Mouse (Mus musculus) brain, adult 2 months (tissue): ENCODE data around the gene Gm15140.
"Not testable (repeated sequence)": the region's sequence is repeated elsewhere in the genome, so short reads cannot be mapped to it uniquely, and the experiment has no call there.

Experiments
- DNase-seq: peaks from one replicate; pipeline ENCODE4 v3.0.0; 2011; ENCODE audit warnings: low read depth, low spot score

The Gm15140 gene

GRCm38 (mm10) chrX:154120585-154120984, at the start of gene Gm15140:
Gene Gm15140 (minus strand): TSS chrX:154120685.
- DNase-seq = not testable (repeated sequence)
